Mouse (Mus musculus): ENCODE data around the gene Gm49661.

DNA sequence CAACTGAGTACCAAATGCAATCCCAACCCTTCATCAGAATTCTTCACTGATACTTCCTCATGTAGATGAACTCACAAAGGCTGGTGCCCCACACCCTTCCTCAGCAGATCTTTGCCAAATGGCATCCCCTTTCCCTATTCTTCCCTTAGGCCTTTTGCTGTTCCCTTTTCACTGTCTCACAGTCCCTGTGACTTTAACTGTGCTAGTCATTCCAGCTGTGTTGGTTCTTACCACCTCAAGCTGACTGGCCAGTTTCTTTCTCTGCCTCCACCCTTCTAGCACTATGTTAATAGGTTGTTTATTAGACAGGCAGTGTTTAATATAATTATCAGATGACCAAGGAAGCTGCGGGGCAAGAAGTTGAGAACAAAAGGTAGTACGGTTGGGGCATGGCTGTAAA, 583 bp downstream of the Gm49661 start:
- no peak for TF ChIP-seq CTCF (IDR thresholded peaks at IDR 0.05; ENCODE audit: low read depth, low read length)
- TF ChIP-seq GATA1 (IDR thresholded peaks at IDR 0.05; ENCODE audit: borderline replicate concordance, low read length): no peak
- TF ChIP-seq POLR2AphosphoS5 (IDR thresholded peaks at IDR 0.05; ENCODE audit: insufficient replicate concordance, low read depth, low read length): no peak

Measured in G1E (cell line).